Mouse (Mus musculus) kidney, adult 2 months (tissue): Measurements from ENCODE around the gene Atpaf2.

ENCODE experiments used
- CTCF ChIP-seq: fragments of 200-500 bp; conservative IDR thresholded peaks from 2 replicates; pipeline ENCODE4 v1.5.1; 2011; ENCODE audit warnings: low read depth, mild to moderate bottlenecking, control low read depth, low read length, moderate library complexity, mixed read lengths; ENCODE audit not compliant: insufficient read depth, insufficient read length
- POLR2A ChIP-seq: fragments of 200-500 bp; IDR thresholded peaks from one replicate; pipeline ENCODE4 v1.6.1; 2011; ENCODE audit warnings: low read depth, low read length, control low read depth

- TF ChIP-seq POLR2A (no peak), CTCF (no peak)
These were observed 66.3 kb downstream of the Atpaf2 start for GRCm38 (mm10) chr11:60351925-60352371.
